Mouse (Mus musculus): ENCODE data around the gene Rmnd5b. TPM values are rescaled to one million over a fixed set of nuclear protein-coding genes. Genes with fewer than 3 reads are reported as not detected.

The Rmnd5b gene
- polyA plus RNA-seq, 1 experiment = 27.4 TPM

GRCm38 (mm10) chr11:51586411-51586810, 49.3 kb downstream of the Rmnd5b start:
- Histone ChIP-seq H3K79me3 (ENCODE audit: low read depth) (peaks cover 11% of the 10 kb centered on the region), H3K4me3 (ENCODE audit: insufficient read depth, poor library complexity, severe bottlenecking) (no peak overlapping the region), H3K27me3 (ENCODE audit: control insufficient read depth, insufficient read depth, insufficient read length) (no peaks in the 10 kb centered on the region), H3ac (ENCODE audit: control insufficient read depth, insufficient read length, low read depth) (peak overlapping the region; percentile 28), H3K36me3 (ENCODE audit: control insufficient read depth, insufficient read depth) (peaks cover 49% of the 10 kb centered on the region), H3K79me2 (ENCODE audit: control insufficient read depth, insufficient read depth) (peaks cover 39% of the 10 kb centered on the region)
- TF ChIP-seq USF1 (IDR thresholded peaks at IDR 0.05; ENCODE audit: low read depth) (no peak), MAX (IDR thresholded peaks at IDR 0.05) (no peak), CEBPB (IDR thresholded peaks at IDR 0.05; ENCODE audit: low read depth) (no peak), CTCF (IDR thresholded peaks at IDR 0.05; ENCODE audit: control insufficient read depth, insufficient read depth, insufficient read length) (no peak), MYOG (IDR thresholded peaks at IDR 0.05; ENCODE audit: control insufficient read depth, extremely low read depth, insufficient read length) (no peak), MYOD1 (IDR thresholded peaks at IDR 0.05; ENCODE audit: control insufficient read depth, insufficient read length, low read depth) (no peak), FOSL1 (IDR thresholded peaks at IDR 0.05; ENCODE audit: insufficient read depth, low read length, poor library complexity, severe bottlenecking) (no peak)

- H3K79me2 ChIP-seq (ENCODE audit: control insufficient read depth, insufficient read depth) = peaks cover 39% of the 10 kb centered on the region
- peaks cover 42% of the 10 kb centered on the region for H3K36me3 ChIP-seq (ENCODE audit: control insufficient read depth, insufficient read depth)
- H3K27me3 ChIP-seq (ENCODE audit: control insufficient read depth, insufficient read depth, insufficient read length) = no peaks in the 10 kb centered on the region
- TF ChIP-seq MAX (IDR thresholded peaks at IDR 0.05) (no peak), CEBPB (IDR thresholded peaks at IDR 0.05; ENCODE audit: low read depth) (no peak), USF1 (IDR thresholded peaks at IDR 0.05; ENCODE audit: low read depth) (no peak), CTCF (IDR thresholded peaks at IDR 0.05; ENCODE audit: control insufficient read depth, insufficient read depth, insufficient read length) (no peak), MYOG (IDR thresholded peaks at IDR 0.05; ENCODE audit: control insufficient read depth, extremely low read depth, insufficient read length) (no peak), FOSL1 (IDR thresholded peaks at IDR 0.05; ENCODE audit: insufficient read depth, low read length, poor library complexity, severe bottlenecking) (no peak), MYOD1 (IDR thresholded peaks at IDR 0.05; ENCODE audit: control insufficient read depth, insufficient read length, low read depth) (no peak)
- peak overlapping the region; percentile 61 for H3ac ChIP-seq (ENCODE audit: control insufficient read depth, insufficient read length, low read depth)
- peaks cover 11% of the 10 kb centered on the region for H3K79me3 ChIP-seq (ENCODE audit: low read depth)
- peak overlapping the region; percentile 56 for H3K4me3 ChIP-seq (ENCODE audit: insufficient read depth, poor library complexity, severe bottlenecking)
Measured at GRCm38 (mm10) chr11:51585608-51586252, 50.0 kb downstream of the Rmnd5b start.

DNA sequence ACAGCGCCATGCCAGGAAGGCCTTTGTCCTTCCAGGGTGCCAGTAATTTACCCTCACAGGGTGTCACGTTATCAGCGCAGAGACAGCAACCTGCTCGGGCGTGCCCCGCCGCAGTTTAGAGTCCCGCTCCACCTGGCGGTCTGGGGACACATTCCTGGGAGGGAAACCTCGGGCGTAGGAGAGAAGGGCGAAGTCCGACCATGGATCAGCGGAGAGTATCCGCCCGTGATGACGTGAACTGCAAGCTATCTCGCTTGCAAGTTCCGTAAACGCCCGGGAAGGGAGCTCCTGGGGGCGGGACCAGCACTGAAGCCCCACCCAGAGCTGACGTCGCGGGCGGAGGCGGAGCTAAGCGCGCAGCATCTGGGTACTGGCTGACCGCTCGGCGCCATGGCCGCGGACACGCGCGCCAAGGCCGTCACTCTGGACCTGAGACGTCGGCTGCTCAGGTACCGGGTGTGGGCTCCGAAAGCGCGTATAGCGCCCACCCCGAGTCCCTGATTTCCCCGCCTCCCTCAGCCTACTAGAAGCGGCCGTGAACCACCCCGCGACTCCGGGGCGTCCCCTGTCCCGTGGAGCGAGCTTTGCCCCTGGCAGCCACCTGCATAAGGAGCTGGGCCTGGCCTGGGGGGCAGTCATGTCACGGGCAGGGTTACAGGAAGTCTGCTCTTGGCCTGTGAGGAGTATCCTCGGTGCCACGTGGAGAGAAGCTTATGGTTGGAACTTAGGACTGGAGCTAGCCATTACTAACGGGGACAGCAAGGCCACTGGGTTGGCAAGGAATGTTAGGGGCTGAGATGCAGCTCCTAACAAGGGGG, 51.1 kb downstream of the Rmnd5b start, which contains the start of gene Phykpl:
TSS of gene Phykpl (plus strand) at position 327 of the 818 bp plus-strand sequence.
- H3K79me3 ChIP-seq (ENCODE audit: low read depth) = peaks cover 11% of the 10 kb centered on the region
- peaks cover 34% of the 10 kb centered on the region for H3K36me3 ChIP-seq (ENCODE audit: control insufficient read depth, insufficient read depth)
- peak within 1 kb of the TSS; percentile 66 for H3ac ChIP-seq (ENCODE audit: control insufficient read depth, insufficient read length, low read depth)
- no peak for TF ChIP-seq CTCF (IDR thresholded peaks at IDR 0.05; ENCODE audit: control insufficient read depth, insufficient read depth, insufficient read length)
- TF ChIP-seq MAX (IDR thresholded peaks at IDR 0.05) = peak; percentile 49
- peaks cover 34% of the 10 kb centered on the region for H3K79me2 ChIP-seq (ENCODE audit: control insufficient read depth, insufficient read depth)
- H3K4me3 ChIP-seq (ENCODE audit: insufficient read depth, poor library complexity, severe bottlenecking) = peak within 1 kb of the TSS; percentile 56
- no peaks in the 10 kb centered on the region for H3K27me3 ChIP-seq (ENCODE audit: control insufficient read depth, insufficient read depth, insufficient read length)

- H3K27me3 ChIP-seq (ENCODE audit: control insufficient read depth, insufficient read depth, insufficient read length) = no peaks in the 10 kb centered on the region
- TF ChIP-seq CTCF (IDR thresholded peaks at IDR 0.05; ENCODE audit: control insufficient read depth, insufficient read depth, insufficient read length) = no peak
- TF ChIP-seq MAX (IDR thresholded peaks at IDR 0.05) = no peak
- no peak for TF ChIP-seq FOSL1 (IDR thresholded peaks at IDR 0.05; ENCODE audit: insufficient read depth, low read length, poor library complexity, severe bottlenecking)
- TF ChIP-seq CEBPB (IDR thresholded peaks at IDR 0.05; ENCODE audit: low read depth) = no peak
- no peak for TF ChIP-seq USF1 (IDR thresholded peaks at IDR 0.05; ENCODE audit: low read depth)
- TF ChIP-seq MYOD1 (IDR thresholded peaks at IDR 0.05; ENCODE audit: control insufficient read depth, insufficient read length, low read depth) = no peak
- H3K79me3 ChIP-seq (ENCODE audit: low read depth) = peaks cover 11% of the 10 kb centered on the region
- peak overlapping the region; percentile 66 for H3ac ChIP-seq (ENCODE audit: control insufficient read depth, insufficient read length, low read depth)
- H3K4me3 ChIP-seq (ENCODE audit: insufficient read depth, poor library complexity, severe bottlenecking) = peak overlapping the region; percentile 56
- peaks cover 32% of the 10 kb centered on the region for H3K79me2 ChIP-seq (ENCODE audit: control insufficient read depth, insufficient read depth)
- H3K36me3 ChIP-seq (ENCODE audit: control insufficient read depth, insufficient read depth) = peaks cover 28% of the 10 kb centered on the region
Measured at GRCm38 (mm10) chr11:51584057-51584430, 51.7 kb downstream of the Rmnd5b start.

GRCm38 (mm10) chr11:51582713-51583112, 53.0 kb downstream of the Rmnd5b start:
- H3K36me3 ChIP-seq (ENCODE audit: control insufficient read depth, insufficient read depth) = peaks cover 14% of the 10 kb centered on the region
- H3ac ChIP-seq (ENCODE audit: control insufficient read depth, insufficient read length, low read depth) = no peak overlapping the region
- no peak for TF ChIP-seq CEBPB (IDR thresholded peaks at IDR 0.05; ENCODE audit: low read depth)
- no peak for TF ChIP-seq MYOD1 (IDR thresholded peaks at IDR 0.05; ENCODE audit: control insufficient read depth, insufficient read length, low read depth)
- TF ChIP-seq USF1 (IDR thresholded peaks at IDR 0.05; ENCODE audit: low read depth) = no peak
- peak; percentile 58 for TF ChIP-seq CTCF (IDR thresholded peaks at IDR 0.05; ENCODE audit: control insufficient read depth, insufficient read depth, insufficient read length)
- TF ChIP-seq MYOG (IDR thresholded peaks at IDR 0.05; ENCODE audit: control insufficient read depth, extremely low read depth, insufficient read length) = no peak
- no peak overlapping the region for H3K4me3 ChIP-seq (ENCODE audit: insufficient read depth, poor library complexity, severe bottlenecking)
- H3K27me3 ChIP-seq (ENCODE audit: control insufficient read depth, insufficient read depth, insufficient read length) = no peaks in the 10 kb centered on the region
- peaks cover 28% of the 10 kb centered on the region for H3K79me2 ChIP-seq (ENCODE audit: control insufficient read depth, insufficient read depth)
- peaks cover 11% of the 10 kb centered on the region for H3K79me3 ChIP-seq (ENCODE audit: low read depth)

Measured in C2C12 (cell line).